Mouse (Mus musculus): ENCODE measurements around the gene Irf5. TPM values are rescaled to one million over a fixed set of nuclear protein-coding genes. Genes with fewer than 3 reads are reported as not detected.

Gene Irf5
- polyA plus RNA-seq, 1 experiment from 2014 or later: 13.4 TPM

Other genes starting within 250 kb of the Irf5 start
- 0.61 and 0.73 TPM in 2 replicates for gene Fam71f2, start 247.0 kb upstream of the Irf5 start, polyA plus RNA-seq (2015; fragmentation: Nextera tagmentation; extraction: Ambion mirVana)
- gene Fam71f1, start 207.5 kb upstream of the Irf5 start, polyA plus RNA-seq (2015; fragmentation: Nextera tagmentation; extraction: Ambion mirVana): not detected in 2 replicates
- gene Calu, start 178.6 kb upstream of the Irf5 start, polyA plus RNA-seq (2015; fragmentation: Nextera tagmentation; extraction: Ambion mirVana): 106 and 118 TPM in 2 replicates
- 0.15 and 0.17 TPM in 2 replicates for gene Opn1sw, start 138.2 kb upstream of the Irf5 start, polyA plus RNA-seq (2015; fragmentation: Nextera tagmentation; extraction: Ambion mirVana)
- gene Ccdc136, start 130.3 kb upstream of the Irf5 start, polyA plus RNA-seq (2015; fragmentation: Nextera tagmentation; extraction: Ambion mirVana): 1.8 and 2.5 TPM in 2 replicates
- gene Flnc, start 93.4 kb upstream of the Irf5 start, polyA plus RNA-seq (2015; fragmentation: Nextera tagmentation; extraction: Ambion mirVana): 0.17 and 0.35 TPM in 2 replicates
- gene Atp6v1f, start 58.9 kb upstream of the Irf5 start, polyA plus RNA-seq (2015; fragmentation: Nextera tagmentation; extraction: Ambion mirVana): 381 and 416 TPM in 2 replicates
- gene Atp6v1fnb, start 55.2 kb upstream of the Irf5 start, polyA plus RNA-seq (2015; fragmentation: Nextera tagmentation; extraction: Ambion mirVana): not detected in 2 replicates
- gene Kcp, start 18.7 kb upstream of the Irf5 start, polyA plus RNA-seq (2015; fragmentation: Nextera tagmentation; extraction: Ambion mirVana): 0.82 and 1.2 TPM in 2 replicates
- 68.8 TPM in 2 replicates for gene Tnpo3, start 83.3 kb downstream of the Irf5 start, polyA plus RNA-seq (2015; fragmentation: Nextera tagmentation; extraction: Ambion mirVana)
- gene Tspan33, start 167.6 kb downstream of the Irf5 start, polyA plus RNA-seq (2015; fragmentation: Nextera tagmentation; extraction: Ambion mirVana): 1.7 and 2.8 TPM in 2 replicates
- 13.2 and 18.1 TPM in 2 replicates for gene Smo, start 208.9 kb downstream of the Irf5 start, polyA plus RNA-seq (2015; fragmentation: Nextera tagmentation; extraction: Ambion mirVana)
- gene Ahcyl2, start 241.4 kb downstream of the Irf5 start, polyA plus RNA-seq (2015; fragmentation: Nextera tagmentation; extraction: Ambion mirVana): 13.8 and 17.2 TPM in 2 replicates

All from thymus, postnatal 0 days (tissue).